Mouse (Mus musculus) ES-Bruce4 (cell line): ENCODE results near the gene Ttc39a. TPM values are rescaled to one million over a fixed set of nuclear protein-coding genes. Genes with fewer than 3 reads are reported as not detected.

Experiments
- H3K27ac ChIP-seq: 2 replicates; pipeline ENCODE4 v1.5.1; 2012; ENCODE audit warnings: low read length, inconsistent platforms; ENCODE audit not compliant: insufficient read depth
- H3K27me3 ChIP-seq: 2 replicates; pipeline ENCODE4 v1.6.1; 2012; ENCODE audit warnings: mild to moderate bottlenecking, low read length, inconsistent platforms; ENCODE audit not compliant: control insufficient read depth, poor library complexity, insufficient read depth, severe bottlenecking
- H3K36me3 ChIP-seq: 2 replicates; pipeline ENCODE4 v1.6.1; 2012; ENCODE audit warnings: inconsistent platforms, mild to moderate bottlenecking, low read length, moderate library complexity; ENCODE audit not compliant: control insufficient read depth, poor library complexity, insufficient read depth, severe bottlenecking
- H3K4me1 ChIP-seq: one replicate; pipeline ENCODE4 v1.8.1; 2011; ENCODE audit warnings: low read length; ENCODE audit not compliant: control insufficient read depth, insufficient read depth
- H3K4me3 ChIP-seq: 2 replicates; pipeline ENCODE4 v1.5.1; 2011; ENCODE audit warnings: low read depth, mild to moderate bottlenecking, low read length
- H3K9ac ChIP-seq: 2 replicates; pipeline ENCODE4 v1.6.1; 2012; ENCODE audit warnings: low read depth, mild to moderate bottlenecking, inconsistent platforms; ENCODE audit not compliant: poor library complexity, severe bottlenecking
- H3K9me3 ChIP-seq: replicated peaks from 2 replicates; pipeline ENCODE4 v1.6.1; 2012; ENCODE audit warnings: mild to moderate bottlenecking, low read length, inconsistent platforms; ENCODE audit not compliant: control insufficient read depth, poor library complexity, insufficient read depth, severe bottlenecking
- CTCF ChIP-seq: IDR thresholded peaks from one replicate; pipeline ENCODE4 v1.8.1; 2011; ENCODE audit warnings: low read depth, low read length
- EP300 ChIP-seq: IDR thresholded peaks from 2 replicates; pipeline ENCODE4 v1.6.1; 2011; ENCODE audit warnings: low read depth, low read length; ENCODE audit not compliant: insufficient read depth
- POLR2A ChIP-seq: IDR thresholded peaks from one replicate; pipeline ENCODE4 v1.8.1; 2011; ENCODE audit warnings: low read length; ENCODE audit not compliant: insufficient read depth
- polyA plus RNA-seq: library from polyadenylated mRNA; stranded (reverse); fragments of >200 nt; gene quantifications from 2 replicates; pipeline ENCODE4 v1.2.4, GENCODE M21; 2011; ENCODE audit warnings: low read depth; ENCODE audit not compliant: missing spikeins, insufficient read depth, insufficient read length

Gene Ttc39a
- polyA plus RNA-seq, 1 experiment: 2.1 TPM

DNA sequence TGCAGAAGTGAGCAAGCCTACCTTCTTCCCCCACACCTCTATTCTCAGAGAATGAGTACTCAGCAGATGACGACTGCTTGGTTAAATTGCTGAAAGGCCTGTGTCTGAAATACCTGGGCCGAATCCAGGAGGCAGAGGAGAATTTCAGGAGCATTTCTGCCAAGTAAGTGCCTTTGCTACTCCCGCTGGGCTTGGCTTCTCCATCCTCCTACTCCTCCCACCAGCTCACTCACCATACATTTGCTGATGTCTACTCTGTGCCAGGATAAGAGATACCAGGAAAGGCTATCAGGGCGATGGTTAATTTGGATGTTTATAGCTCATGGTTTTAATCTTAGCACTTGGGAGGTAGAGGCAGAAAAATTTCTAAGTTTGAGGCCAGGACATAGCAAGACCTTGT is 36.2 kb downstream of the Ttc39a start:
- H3K27ac ChIP-seq: no peak overlapping the region
- H3K9me3 ChIP-seq: no peaks in the 10 kb centered on the region
- no peaks in the 10 kb centered on the region; the same call in 1 of the 2 replicates for H3K36me3 ChIP-seq
- TF ChIP-seq POLR2A (no peak), CTCF (no peak), EP300 (no peak)
- no peaks in the 10 kb centered on the region for H3K27me3 ChIP-seq
- H3K4me3 ChIP-seq: no peak overlapping the region
- no peaks in the 10 kb centered on the region for H3K4me1 ChIP-seq
- H3K9ac ChIP-seq: no peak overlapping the region

DNA sequence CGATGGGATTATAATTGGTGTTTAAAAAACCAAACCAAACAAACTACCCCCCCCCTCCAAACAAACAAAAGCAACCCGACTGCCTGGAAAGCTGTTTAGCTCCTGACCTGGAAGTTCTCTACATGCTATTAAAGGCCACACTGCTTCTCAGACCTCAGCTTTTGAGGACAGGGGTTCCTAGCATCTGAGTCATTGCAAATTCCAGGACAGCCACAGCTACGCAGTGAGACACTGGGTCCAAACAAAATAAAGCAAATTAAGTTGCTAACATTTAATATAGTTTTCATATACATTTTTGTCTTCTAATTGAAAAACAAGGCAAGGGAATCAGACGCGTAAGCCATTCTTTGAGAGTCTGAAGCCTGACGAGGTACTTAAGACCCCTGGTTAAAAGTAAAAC is 38.0 kb downstream of the Ttc39a start:
- no peaks in the 10 kb centered on the region for H3K9me3 ChIP-seq
- H3K9ac ChIP-seq: no peak overlapping the region
- no peak overlapping the region for H3K4me3 ChIP-seq
- TF ChIP-seq CTCF: no peak
- TF ChIP-seq EP300: no peak
- no peak for TF ChIP-seq POLR2A
- H3K27me3 ChIP-seq: no peaks in the 10 kb centered on the region
- H3K4me1 ChIP-seq: no peaks in the 10 kb centered on the region
- no peaks in the 10 kb centered on the region; the same call in 1 of the 2 replicates for H3K36me3 ChIP-seq
- H3K27ac ChIP-seq: no peak overlapping the region

DNA sequence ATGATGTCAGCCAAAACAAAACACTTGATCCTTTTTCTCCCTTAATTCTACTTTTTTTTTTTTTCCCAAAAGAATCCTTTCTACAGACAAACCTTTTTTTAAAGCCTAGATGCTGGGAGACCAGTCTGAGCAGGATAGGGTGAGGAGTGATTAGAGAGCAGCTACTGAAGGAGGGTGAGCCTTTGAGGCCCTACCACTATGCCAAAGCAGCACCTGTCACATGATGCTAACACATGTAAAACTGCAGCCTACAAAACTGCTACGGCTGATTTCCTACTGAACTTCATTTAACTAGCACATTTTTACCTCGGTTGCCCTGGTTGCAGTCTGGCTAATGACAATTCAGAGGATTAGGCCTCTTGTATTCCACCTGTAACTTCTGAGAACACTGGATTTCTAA is 38.5 kb downstream of the Ttc39a start:
- no peaks in the 10 kb centered on the region for H3K9me3 ChIP-seq
- H3K4me3 ChIP-seq: no peak overlapping the region
- no peaks in the 10 kb centered on the region; the same call in 1 of the 2 replicates for H3K36me3 ChIP-seq
- H3K9ac ChIP-seq: no peak overlapping the region
- TF ChIP-seq EP300 (no peak), POLR2A (no peak), CTCF (no peak)
- no peak overlapping the region for H3K27ac ChIP-seq
- no peaks in the 10 kb centered on the region for H3K27me3 ChIP-seq
- H3K4me1 ChIP-seq: no peaks in the 10 kb centered on the region

DNA sequence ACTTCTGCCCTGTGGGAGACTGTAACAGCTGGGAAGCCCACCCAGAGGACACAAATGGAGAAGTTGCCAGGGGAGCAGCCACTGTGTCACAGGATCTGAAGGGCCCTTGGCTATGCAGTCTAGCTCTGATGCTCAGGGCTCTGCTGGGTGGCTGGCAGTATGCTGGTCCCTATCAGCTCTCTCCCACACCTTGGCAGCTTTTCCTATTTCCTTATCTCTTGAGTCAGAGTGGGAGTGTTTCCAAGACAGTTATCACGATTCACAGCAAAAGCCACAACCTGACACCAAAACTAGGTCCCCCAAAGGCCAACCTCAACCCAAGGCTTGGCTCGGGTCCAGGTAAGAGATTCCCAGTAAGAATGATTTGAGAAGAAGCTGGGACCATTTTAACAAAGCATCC is 39.0 kb downstream of the Ttc39a start:
- no peaks in the 10 kb centered on the region; the same call in 1 of the 2 replicates for H3K36me3 ChIP-seq
- no peak for TF ChIP-seq POLR2A
- no peak for TF ChIP-seq CTCF
- no peak for TF ChIP-seq EP300
- no peak overlapping the region for H3K27ac ChIP-seq
- H3K4me3 ChIP-seq: no peak overlapping the region
- H3K4me1 ChIP-seq: no peaks in the 10 kb centered on the region
- H3K9ac ChIP-seq: no peak overlapping the region
- H3K9me3 ChIP-seq: no peaks in the 10 kb centered on the region
- no peaks in the 10 kb centered on the region for H3K27me3 ChIP-seq

DNA sequence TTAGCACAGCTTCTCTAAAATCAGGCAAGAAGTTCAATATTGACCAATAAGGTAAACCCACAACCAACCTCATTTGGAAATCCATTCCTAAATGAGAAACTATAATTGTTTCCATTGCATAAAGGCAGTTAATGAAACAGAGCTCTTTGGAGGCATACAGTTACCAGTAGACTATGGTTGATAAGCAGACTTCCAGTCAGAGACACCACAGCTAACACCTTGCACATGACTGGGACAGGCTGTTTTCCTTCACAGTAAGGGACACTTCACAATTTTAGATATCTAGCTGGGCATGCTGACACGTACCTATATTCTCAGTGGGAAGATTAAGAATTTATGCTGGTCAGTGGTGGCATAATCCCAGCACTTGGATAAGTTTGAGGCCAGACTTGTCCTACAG is 39.5 kb downstream of the Ttc39a start:
- no peak overlapping the region for H3K27ac ChIP-seq
- H3K27me3 ChIP-seq: no peaks in the 10 kb centered on the region
- no peaks in the 10 kb centered on the region for H3K4me1 ChIP-seq
- TF ChIP-seq CTCF (no peak), EP300 (no peak), POLR2A (no peak)
- H3K36me3 ChIP-seq: no peaks in the 10 kb centered on the region; the same call in 1 of the 2 replicates
- H3K9me3 ChIP-seq: no peaks in the 10 kb centered on the region
- no peak overlapping the region for H3K4me3 ChIP-seq
- no peak overlapping the region for H3K9ac ChIP-seq

DNA sequence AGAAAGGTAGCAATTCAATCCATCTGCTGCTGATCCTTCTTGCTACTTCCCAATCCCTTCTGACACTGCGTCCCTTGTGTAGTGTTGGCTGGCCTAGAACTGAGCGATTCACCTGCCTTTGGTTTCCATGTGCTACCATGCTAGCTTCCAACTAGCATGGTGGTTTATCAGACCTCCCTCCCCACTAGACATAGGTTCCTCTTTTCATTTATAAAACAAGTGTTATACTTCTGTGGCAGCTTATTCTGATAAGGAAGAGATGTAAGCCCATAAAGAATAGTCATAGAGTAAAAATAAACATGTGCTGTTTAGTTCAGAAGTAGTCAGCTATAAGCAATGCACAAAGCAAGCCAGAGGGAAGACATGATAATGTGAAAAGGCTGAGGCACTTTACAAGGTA is 42.1 kb downstream of the Ttc39a start:
- no peak overlapping the region for H3K27ac ChIP-seq
- no peaks in the 10 kb centered on the region for H3K9me3 ChIP-seq
- no peak overlapping the region for H3K4me3 ChIP-seq
- no peaks in the 10 kb centered on the region; the same call in 1 of the 2 replicates for H3K36me3 ChIP-seq
- TF ChIP-seq POLR2A: no peak
- TF ChIP-seq EP300: no peak
- TF ChIP-seq CTCF: no peak
- no peaks in the 10 kb centered on the region for H3K27me3 ChIP-seq
- H3K9ac ChIP-seq: no peak overlapping the region
- H3K4me1 ChIP-seq: no peaks in the 10 kb centered on the region
